Mouse (Mus musculus): ENCODE measurements at regions not wholly inside any gene's neighbourhood (a gene's known extent, or its start where the extent isn't known, plus 50 kb on each side); places are given as distances from the start of the nearest gene placed in this dataset.
A peak's percentile ranks its signal among the peaks of the same experiment; 100 is the strongest.

DNA sequence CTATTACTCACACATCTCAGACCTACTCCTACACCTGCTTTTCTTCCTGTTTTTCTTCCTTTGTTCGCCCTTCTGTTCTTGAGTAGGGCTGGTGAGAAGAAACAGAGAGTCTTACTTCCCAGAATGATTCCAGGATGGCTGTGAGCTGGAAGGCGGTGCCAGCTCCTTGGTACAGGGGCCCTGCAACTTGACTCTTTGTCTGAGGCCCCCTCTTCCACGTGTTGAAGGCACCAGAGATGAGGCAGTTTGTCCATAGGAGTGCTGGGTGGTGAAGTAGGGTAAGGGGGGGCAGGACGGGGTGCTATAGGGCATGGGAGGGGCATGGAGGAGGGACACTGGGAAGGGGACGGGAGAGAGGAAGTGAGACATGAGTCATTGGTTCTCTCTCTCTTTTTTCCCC lies 60.8 kb downstream of the Dmrta2 start:
- H3K36me3 ChIP-seq (ENCODE audit: insufficient read depth, low read length): no peaks in the 10 kb centered on the region
- no peaks in the 10 kb centered on the region for H3K9me3 ChIP-seq (replicated peaks; ENCODE audit: low read length)
- DNase-seq (ENCODE audit: low spot score) (no peak), ATAC-seq (replicated peaks; ENCODE audit: low FRiP score, low read depth) (no peak)
- WGBS: 43% methylated on average over 5 of the region's 5 CpGs
- H3K27ac ChIP-seq: no peak overlapping the region
- no peaks in the 10 kb centered on the region for H3K4me1 ChIP-seq (replicated peaks; ENCODE audit: insufficient read depth, low read length)
- no peaks in the 10 kb centered on the region for H3K27me3 ChIP-seq (ENCODE audit: insufficient read depth, low read length)
- no peak for TF ChIP-seq CTCF (IDR thresholded peaks at IDR 0.05; ENCODE audit: low read depth)
- no peak overlapping the region for H3K9ac ChIP-seq (ENCODE audit: low read depth, low read length)
- H3K4me3 ChIP-seq (replicated peaks; ENCODE audit: low read depth, low read length): no peak overlapping the region
- H3K4me2 ChIP-seq (ENCODE audit: low read length): no peak overlapping the region

DNA sequence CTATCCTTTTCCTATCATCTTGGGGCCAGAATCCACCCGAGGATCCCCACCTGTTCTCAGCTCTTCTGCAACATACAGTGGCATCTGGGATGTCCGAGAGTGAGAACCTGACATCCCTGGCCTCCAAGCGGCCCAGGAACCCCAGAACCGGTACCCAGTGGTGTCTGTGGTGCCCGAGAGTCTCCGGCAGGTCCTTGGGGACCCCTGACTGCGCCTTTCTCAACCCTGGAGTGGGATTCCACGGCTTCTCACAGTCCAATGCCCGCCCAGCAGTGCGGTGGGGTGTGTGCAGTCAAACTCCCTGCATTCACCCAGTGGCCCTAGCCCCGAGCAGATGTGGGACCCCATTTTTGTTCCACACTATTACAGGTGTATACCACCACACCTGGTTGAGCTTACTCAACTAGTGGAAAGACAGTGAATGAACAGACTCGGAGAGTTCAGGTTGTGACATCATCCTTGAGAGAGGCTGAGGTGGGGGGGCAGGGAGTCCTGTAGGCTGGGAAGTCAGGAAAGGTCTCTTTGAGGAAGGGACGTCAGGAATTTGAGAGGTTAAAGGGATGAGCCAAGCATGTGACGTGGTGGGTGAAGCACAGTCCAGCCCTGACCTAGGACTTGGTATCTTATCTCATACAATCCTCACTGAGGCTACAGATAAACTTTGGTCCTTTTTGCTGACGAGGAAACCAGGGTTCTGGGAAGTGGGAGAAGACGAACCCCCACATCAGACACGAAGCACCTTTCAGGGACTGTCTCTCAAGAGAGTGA lies 67.2 kb downstream of the Dmrta2 start:
- Histone ChIP-seq H3K4me2 (ENCODE audit: low read length) (no peak overlapping the region), H3K9ac (ENCODE audit: low read depth, low read length) (no peak overlapping the region), H3K9me3 (replicated peaks; ENCODE audit: low read length) (no peaks in the 10 kb centered on the region), H3K27me3 (ENCODE audit: insufficient read depth, low read length) (no peaks in the 10 kb centered on the region), H3K4me1 (replicated peaks; ENCODE audit: insufficient read depth, low read length) (no peaks in the 10 kb centered on the region), H3K4me3 (replicated peaks; ENCODE audit: low read depth, low read length) (no peak overlapping the region), H3K27ac (no peak overlapping the region), H3K36me3 (ENCODE audit: insufficient read depth, low read length) (no peaks in the 10 kb centered on the region)
- ATAC-seq (replicated peaks; ENCODE audit: low FRiP score, low read depth): peak; percentile 33; the same call in 1 of the 2 replicates
- DNase-seq (ENCODE audit: low spot score): no peak
- no peak for TF ChIP-seq CTCF (IDR thresholded peaks at IDR 0.05; ENCODE audit: low read depth)
- 72% methylated on average over 17 of the region's 17 CpGs for WGBS

DNA sequence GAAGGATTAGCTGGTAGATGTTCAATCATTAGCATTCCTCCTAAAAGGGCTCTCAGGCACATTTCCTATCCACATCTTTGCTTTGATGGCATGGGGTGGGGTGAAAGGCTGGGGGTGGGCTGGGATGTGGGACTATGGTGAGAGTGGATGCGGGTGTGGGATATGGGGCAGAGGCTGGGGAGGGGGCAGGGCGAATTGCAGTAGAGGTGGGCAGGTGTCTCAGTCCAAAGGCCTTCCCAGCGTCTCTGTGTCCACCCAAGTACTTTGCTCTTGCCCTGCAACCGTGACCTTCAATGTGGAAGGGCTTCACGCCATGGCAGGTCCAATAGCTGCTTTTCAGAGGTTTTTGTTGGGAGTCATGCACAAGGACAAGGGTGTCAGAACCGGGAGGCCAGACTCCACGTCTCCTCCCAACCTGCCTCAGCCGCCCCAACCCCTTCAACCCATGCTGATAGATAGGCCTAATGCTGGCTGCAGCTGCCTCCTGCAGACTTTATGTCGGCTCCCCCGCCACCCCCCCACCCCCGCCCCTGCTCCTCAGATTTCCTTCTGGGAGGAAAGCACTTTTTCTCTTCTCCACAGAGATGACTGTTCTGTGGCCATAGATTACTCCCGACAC lies 67.9 kb downstream of the Dmrta2 start:
- ATAC-seq (replicated peaks; ENCODE audit: low FRiP score, low read depth): peak; percentile 31
- no peak for TF ChIP-seq CTCF (IDR thresholded peaks at IDR 0.05; ENCODE audit: low read depth)
- H3K27me3 ChIP-seq (ENCODE audit: insufficient read depth, low read length): no peaks in the 10 kb centered on the region
- H3K4me3 ChIP-seq (replicated peaks; ENCODE audit: low read depth, low read length): no peak overlapping the region
- H3K27ac ChIP-seq: no peak overlapping the region
- H3K4me1 ChIP-seq (replicated peaks; ENCODE audit: insufficient read depth, low read length): 0 out of 2 replicates have a peak, but pooled peaks cover 2% of the 10 kb centered on the region
- no peaks in the 10 kb centered on the region for H3K36me3 ChIP-seq (ENCODE audit: insufficient read depth, low read length)
- no peak overlapping the region for H3K4me2 ChIP-seq (ENCODE audit: low read length)
- WGBS: 30% methylated on average over 12 of the region's 12 CpGs
- no peaks in the 10 kb centered on the region for H3K9me3 ChIP-seq (replicated peaks; ENCODE audit: low read length)
- H3K9ac ChIP-seq (ENCODE audit: low read depth, low read length): no peak overlapping the region
- peak; percentile 55 for DNase-seq (ENCODE audit: low spot score)

GRCm38 (mm10) chr4:110046270-110046651 lies 68.4 kb downstream of the Dmrta2 start:
- no peak overlapping the region for H3K27ac ChIP-seq
- H3K36me3 ChIP-seq (ENCODE audit: insufficient read depth, low read length): no peaks in the 10 kb centered on the region
- H3K27me3 ChIP-seq (ENCODE audit: insufficient read depth, low read length): no peaks in the 10 kb centered on the region
- no peak overlapping the region for H3K4me3 ChIP-seq (replicated peaks; ENCODE audit: low read depth, low read length)
- 37% methylated on average over 11 of the region's 11 CpGs for WGBS
- H3K9ac ChIP-seq (ENCODE audit: low read depth, low read length): no peak overlapping the region
- no peak for ATAC-seq (replicated peaks; ENCODE audit: low FRiP score, low read depth)
- no peak for TF ChIP-seq CTCF (IDR thresholded peaks at IDR 0.05; ENCODE audit: low read depth)
- no peak overlapping the region for H3K4me2 ChIP-seq (ENCODE audit: low read length)
- no peaks in the 10 kb centered on the region for H3K9me3 ChIP-seq (replicated peaks; ENCODE audit: low read length)
- DNase-seq (ENCODE audit: low spot score): no peak
- peaks cover 3% of the 10 kb centered on the region; the same call in 1 of the 2 replicates for H3K4me1 ChIP-seq (replicated peaks; ENCODE audit: insufficient read depth, low read length)

DNA sequence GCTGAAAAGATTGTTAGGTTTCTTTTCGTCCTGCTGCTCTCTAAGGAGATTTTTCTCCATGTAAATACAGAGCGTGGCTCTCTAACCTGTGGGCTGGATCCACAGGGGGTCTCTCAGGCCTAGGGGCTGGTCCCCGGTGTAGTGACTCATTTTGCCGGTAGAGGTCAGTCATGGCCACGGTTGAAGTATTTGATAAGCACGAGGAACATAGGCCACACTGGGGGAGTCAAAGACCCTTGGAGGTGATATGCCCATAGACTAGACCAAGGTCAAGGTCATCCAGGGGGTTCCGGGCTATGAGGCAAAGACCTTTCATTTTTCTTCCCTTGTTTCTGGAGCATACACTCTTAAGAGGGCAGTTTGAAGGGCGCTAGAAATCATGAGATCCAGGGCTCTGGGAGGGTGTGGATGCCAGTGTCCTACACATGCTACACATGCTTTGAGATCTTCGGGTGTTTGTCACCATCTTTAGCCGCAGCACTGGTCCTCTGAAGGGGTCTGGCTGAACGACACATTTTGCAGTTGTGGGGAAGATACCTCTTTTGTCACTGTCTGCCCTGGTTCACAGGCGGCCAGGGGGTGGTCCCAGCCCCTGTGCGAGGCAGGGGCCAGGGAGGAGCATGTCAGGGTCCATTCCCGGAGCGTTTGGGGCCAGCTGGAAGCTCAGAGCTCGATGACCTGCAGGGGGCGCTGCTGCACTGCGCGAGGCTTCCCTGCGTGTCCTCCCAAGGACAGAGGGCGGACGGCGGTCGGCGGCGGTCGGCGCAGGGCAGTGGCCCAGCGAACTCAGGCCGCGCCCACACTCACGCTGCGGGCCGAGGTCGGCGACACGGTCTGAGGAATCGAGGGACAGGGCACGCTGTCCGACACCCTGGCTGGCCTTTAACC lies 72.8 kb downstream of the Dmrta2 start:
- H3K27me3 ChIP-seq (ENCODE audit: insufficient read depth, low read length): no peaks in the 10 kb centered on the region
- WGBS: 5% methylated on average over 40 of the region's 40 CpGs
- H3K4me3 ChIP-seq (replicated peaks; ENCODE audit: low read depth, low read length): peak overlapping the region; percentile 28
- H3K4me1 ChIP-seq (replicated peaks; ENCODE audit: insufficient read depth, low read length): peaks cover 6% of the 10 kb centered on the region; the same call in 1 of the 2 replicates
- H3K9ac ChIP-seq (ENCODE audit: low read depth, low read length): peak overlapping the region; percentile 35; the same call in 1 of the 2 replicates
- peak; percentile 97 for TF ChIP-seq CTCF (IDR thresholded peaks at IDR 0.05; ENCODE audit: low read depth)
- H3K36me3 ChIP-seq (ENCODE audit: insufficient read depth, low read length): no peaks in the 10 kb centered on the region
- H3K9me3 ChIP-seq (replicated peaks; ENCODE audit: low read length): no peaks in the 10 kb centered on the region
- DNase-seq (ENCODE audit: low spot score): peak; percentile 91
- no peak overlapping the region for H3K27ac ChIP-seq
- H3K4me2 ChIP-seq (ENCODE audit: low read length): peak overlapping the region; percentile 64
- ATAC-seq (replicated peaks; ENCODE audit: low FRiP score, low read depth): peak; percentile 91

- no peaks in the 10 kb centered on the region for H3K36me3 ChIP-seq (ENCODE audit: insufficient read depth, low read length)
- H3K4me3 ChIP-seq (replicated peaks; ENCODE audit: low read depth, low read length): peak overlapping the region; percentile 28
- ATAC-seq (replicated peaks; ENCODE audit: low FRiP score, low read depth) (no peak; the same call in 1 of the 2 replicates), DNase-seq (ENCODE audit: low spot score) (no peak)
- no peak overlapping the region for H3K27ac ChIP-seq
- no peaks in the 10 kb centered on the region for H3K9me3 ChIP-seq (replicated peaks; ENCODE audit: low read length)
- TF ChIP-seq CTCF (IDR thresholded peaks at IDR 0.05; ENCODE audit: low read depth): no peak
- no peaks in the 10 kb centered on the region for H3K27me3 ChIP-seq (ENCODE audit: insufficient read depth, low read length)
- WGBS: 11% methylated on average over 12 of the region's 12 CpGs
- peak overlapping the region; percentile 64 for H3K4me2 ChIP-seq (ENCODE audit: low read length)
- peak overlapping the region; percentile 35; the same call in 1 of the 2 replicates for H3K9ac ChIP-seq (ENCODE audit: low read depth, low read length)
- H3K4me1 ChIP-seq (replicated peaks; ENCODE audit: insufficient read depth, low read length): peaks cover 6% of the 10 kb centered on the region; the same call in 1 of the 2 replicates
These were observed 73.4 kb downstream of the Dmrta2 start for GRCm38 (mm10) chr4:110051281-110051665.
